Mouse (Mus musculus) heart, embryonic 10.5 days (tissue): ENCODE data around the gene Stim1. TPM values are rescaled to one million over a fixed set of nuclear protein-coding genes. Genes with fewer than 3 reads are reported as not detected.

Source experiments
- DNase-seq: peaks from one replicate; pipeline ENCODE4 v3.0.0-alpha.2; 2017; ENCODE audit warnings: low spot score
- H3K27ac ChIP-seq: fragments of 300-500 bp; sonication (generic); 2 replicates; pipeline ENCODE4 v1.5.1; 2016; ENCODE audit warnings: mild to moderate bottlenecking
- H3K27me3 ChIP-seq: fragments of 300-500 bp; sonication (generic); 2 replicates; pipeline ENCODE4 v1.6.1; 2016; ENCODE audit warnings: mild to moderate bottlenecking; ENCODE audit not compliant: poor library complexity, insufficient read depth, severe bottlenecking
- H3K36me3 ChIP-seq: fragments of 300-500 bp; sonication (generic); 2 replicates; pipeline ENCODE4 v1.6.1; 2016; ENCODE audit warnings: mild to moderate bottlenecking, moderate library complexity
- H3K4me1 ChIP-seq: fragments of 300-500 bp; sonication (generic); 2 replicates; pipeline ENCODE4 v1.6.1; 2016; ENCODE audit warnings: mild to moderate bottlenecking
- H3K4me3 ChIP-seq: fragments of 300-500 bp; sonication (generic); 2 replicates; pipeline ENCODE4 v1.5.1; 2016; ENCODE audit warnings: mild to moderate bottlenecking, moderate library complexity
- H3K9me3 ChIP-seq: fragments of 300-500 bp; sonication (generic); 2 replicates; pipeline ENCODE4 v1.6.1; 2016; ENCODE audit warnings: mild to moderate bottlenecking, moderate library complexity
- WGBS: fragments of 180-500 bp; shearing (Covaris S2); methylation state at CpG from one replicate; pipeline ENCODE4 v1.1.7; 2016; 5-methylcytosine and 5-hydroxymethylcytosine counted together
- polyA plus RNA-seq: library from polyadenylated mRNA; unstranded; fragments of >200 nt; fragmentation: Nextera tagmentation; extraction: Ambion mirVana; gene quantifications from 2 replicates; pipeline ENCODE4 v1.2.1, GENCODE M21; 2016

Stim1 gene
- polyA plus RNA-seq = 15.1 and 16.6 TPM in 2 replicates

GRCm38 (mm10) chr7:102267601-102268394, at the start of gene Stim1:
Gene Stim1 (plus strand): TSS chr7:102267806.
- peak; percentile 87 for DNase-seq
- no peaks in the 10 kb centered on the region for H3K9me3 ChIP-seq
- peaks cover 19% of the 10 kb centered on the region for H3K4me1 ChIP-seq
- WGBS = under 1% methylated on average over 64 of the region's 73 CpGs
- peaks cover 33% of the 10 kb centered on the region for H3K27me3 ChIP-seq
- peak within 1 kb of the TSS; percentile 94 for H3K4me3 ChIP-seq
- no peaks in the 10 kb centered on the region for H3K36me3 ChIP-seq
- H3K27ac ChIP-seq = peak within 1 kb of the TSS; percentile 85

DNA sequence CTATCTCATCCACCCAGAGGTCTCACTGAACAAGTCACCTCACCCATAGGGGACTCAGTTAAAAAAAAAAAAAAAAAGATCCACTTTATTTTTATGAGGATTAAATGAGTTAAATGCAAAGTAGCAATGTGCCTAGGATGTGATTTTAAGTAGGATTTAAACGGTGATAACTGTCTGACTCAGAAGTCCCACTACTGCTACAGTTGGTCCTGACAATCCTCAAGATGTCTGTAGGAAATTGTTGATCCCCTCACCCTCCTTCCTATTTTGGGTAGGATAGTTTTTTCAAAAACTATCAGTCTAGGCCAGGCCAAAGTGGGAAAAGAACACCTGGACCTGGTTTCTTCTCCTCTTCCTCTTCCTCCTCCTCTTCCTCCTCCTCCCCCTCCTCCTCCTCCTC, 45.7 kb upstream of the Stim1 start:
- H3K36me3 ChIP-seq = 0 out of 2 replicates have a peak, but pooled peaks cover 2% of the 10 kb centered on the region
- H3K27me3 ChIP-seq = no peaks in the 10 kb centered on the region
- H3K4me1 ChIP-seq = peaks cover 3% of the 10 kb centered on the region; the same call in 1 of the 2 replicates
- no peak overlapping the region for H3K27ac ChIP-seq
- no peak for DNase-seq
- peak overlapping the region; percentile 76 for H3K4me3 ChIP-seq
- WGBS = 48% methylated on average over 1 of the region's 1 CpGs
- no peaks in the 10 kb centered on the region for H3K9me3 ChIP-seq

DNA sequence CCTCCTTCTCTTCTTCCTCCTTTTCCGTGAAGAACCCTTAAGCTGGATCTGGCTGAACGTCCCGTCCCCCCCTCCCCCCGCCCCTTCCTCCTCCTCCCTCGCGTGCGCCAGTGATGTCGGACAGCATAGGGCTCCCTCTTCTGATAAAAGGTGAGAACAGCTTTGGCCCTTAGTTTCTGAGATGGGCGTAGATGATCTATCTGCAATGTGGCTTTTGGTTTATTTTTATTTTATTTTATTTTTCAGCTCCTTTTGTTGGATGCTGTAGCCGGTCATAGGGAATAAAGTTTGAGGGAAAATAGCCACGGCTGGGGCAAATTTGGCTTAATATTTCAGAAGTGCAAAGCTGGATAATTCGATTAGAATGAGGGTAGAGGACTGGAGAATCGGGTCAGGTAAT, 45.3 kb upstream of the Stim1 start:
- under 1% methylated on average over 10 of the region's 13 CpGs for WGBS
- Histone ChIP-seq H3K27me3 (no peaks in the 10 kb centered on the region), H3K36me3 (0 out of 2 replicates have a peak, but pooled peaks cover 2% of the 10 kb centered on the region), H3K4me1 (peaks cover 3% of the 10 kb centered on the region; the same call in 1 of the 2 replicates), H3K4me3 (peak overlapping the region; percentile 76), H3K9me3 (no peaks in the 10 kb centered on the region), H3K27ac (peak overlapping the region; percentile 86; the same call in 1 of the 2 replicates)
- peak; percentile 76 for DNase-seq

DNA sequence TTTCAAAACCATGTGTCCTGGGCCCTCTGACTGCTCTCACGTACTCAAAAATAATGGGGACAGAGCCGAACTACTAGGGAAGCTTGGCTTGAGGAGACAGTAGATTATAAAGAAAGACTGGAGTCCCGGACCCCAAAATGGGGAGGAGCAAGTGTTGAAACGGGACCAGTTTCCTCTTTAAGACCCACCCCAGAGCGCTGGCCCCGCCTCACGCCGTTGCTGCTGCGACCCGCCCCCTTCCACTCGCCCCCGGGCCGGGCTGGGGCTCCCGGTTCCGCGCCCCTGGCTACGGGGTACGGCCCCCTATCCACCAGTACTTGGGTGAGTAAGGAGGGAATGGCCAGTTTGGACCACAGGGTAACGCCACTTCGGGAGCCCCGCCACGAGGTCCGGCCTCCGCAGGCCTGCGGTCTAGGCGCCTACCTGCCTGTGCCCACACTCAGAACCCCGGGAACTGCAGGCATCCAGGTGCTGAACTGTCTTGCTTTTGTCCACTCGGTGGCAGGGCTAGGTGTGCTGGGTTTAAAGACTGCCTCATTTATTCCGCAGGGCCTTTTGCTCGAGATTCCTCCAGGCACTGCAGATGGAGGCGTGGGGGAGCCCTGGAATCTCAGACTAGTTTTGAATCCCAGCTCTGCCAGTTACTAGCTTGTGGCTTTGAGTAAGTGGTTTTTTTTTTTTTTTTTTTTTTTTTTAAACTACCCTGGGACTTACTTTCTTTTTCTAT, 44.6 kb upstream of the Stim1 start:
- 0 out of 2 replicates have a peak, but pooled peaks cover 3% of the 10 kb centered on the region for H3K36me3 ChIP-seq
- H3K27me3 ChIP-seq = no peaks in the 10 kb centered on the region
- H3K9me3 ChIP-seq = no peaks in the 10 kb centered on the region
- peak overlapping the region; percentile 86 for H3K27ac ChIP-seq
- H3K4me3 ChIP-seq = peak overlapping the region; percentile 76
- 2% methylated on average over 31 of the region's 31 CpGs for WGBS
- DNase-seq = peak; percentile 86
- peaks cover 3% of the 10 kb centered on the region; the same call in 1 of the 2 replicates for H3K4me1 ChIP-seq

DNA sequence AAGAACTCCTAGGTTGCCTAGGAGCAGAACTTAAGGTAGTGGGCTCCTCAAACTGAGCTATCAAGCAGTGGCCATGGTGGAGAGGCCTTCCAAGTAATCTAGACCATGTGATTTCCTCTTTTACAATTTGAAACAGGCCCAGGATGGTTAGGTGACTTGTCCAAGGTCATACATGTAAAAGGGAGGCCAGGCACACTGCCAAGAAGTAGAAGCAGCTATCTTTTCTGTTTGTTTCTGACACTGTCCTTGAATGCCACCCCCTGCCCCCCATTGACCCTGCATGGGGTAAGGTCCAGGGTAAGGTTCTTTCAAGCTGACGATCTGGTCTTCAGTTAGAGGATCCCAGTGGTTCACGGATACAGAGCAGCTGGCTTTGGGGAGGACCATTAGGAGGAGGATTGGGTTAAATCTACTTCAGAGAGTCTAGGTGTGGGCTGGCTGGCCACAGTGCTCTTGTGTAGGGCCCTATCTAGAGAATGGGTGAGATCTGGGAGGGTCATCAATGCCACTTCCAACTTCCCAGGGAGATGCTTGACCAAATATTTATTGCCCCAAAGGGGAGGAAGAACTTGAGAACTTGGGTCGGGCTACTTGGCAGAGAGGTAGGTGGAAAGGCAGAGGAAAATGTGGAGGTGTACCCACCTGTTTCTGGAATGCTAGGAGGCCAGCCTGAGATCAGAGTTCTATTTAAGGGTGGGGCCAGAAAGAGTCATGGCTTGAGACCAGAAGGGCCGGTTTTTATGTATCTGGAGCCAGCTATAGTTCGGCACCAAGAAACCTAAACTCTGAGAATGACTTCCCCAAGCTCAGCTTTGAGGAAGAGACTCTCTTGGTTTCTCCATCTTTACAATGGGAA, 43.5 kb upstream of the Stim1 start:
- Histone ChIP-seq H3K4me3 (no peak overlapping the region), H3K4me1 (peaks cover 3% of the 10 kb centered on the region; the same call in 1 of the 2 replicates), H3K36me3 (peaks cover 11% of the 10 kb centered on the region), H3K9me3 (no peaks in the 10 kb centered on the region), H3K27me3 (no peaks in the 10 kb centered on the region), H3K27ac (no peak overlapping the region)
- DNase-seq = peak; percentile 36
- 83% methylated on average over 5 of the region's 5 CpGs for WGBS

GRCm38 (mm10) chr7:102226051-102226450, 41.6 kb upstream of the Stim1 start:
- peak; percentile 62 for DNase-seq
- no peaks in the 10 kb centered on the region for H3K9me3 ChIP-seq
- no peak overlapping the region for H3K4me3 ChIP-seq
- WGBS = 87% methylated on average over 6 of the region's 6 CpGs
- H3K27me3 ChIP-seq = no peaks in the 10 kb centered on the region
- peaks cover 21% of the 10 kb centered on the region for H3K36me3 ChIP-seq
- no peak overlapping the region for H3K27ac ChIP-seq
- peaks cover 3% of the 10 kb centered on the region; the same call in 1 of the 2 replicates for H3K4me1 ChIP-seq

GRCm38 (mm10) chr7:102228049-102228670, 39.4 kb upstream of the Stim1 start:
- Histone ChIP-seq H3K9me3 (no peaks in the 10 kb centered on the region), H3K4me1 (no peaks in the 10 kb centered on the region; the same call in 1 of the 2 replicates), H3K36me3 (peaks cover 25% of the 10 kb centered on the region)

GRCm38 (mm10) chr7:102229814-102230213, 37.8 kb upstream of the Stim1 start:
- Histone ChIP-seq H3K4me1 (no peaks in the 10 kb centered on the region; the same call in 1 of the 2 replicates), H3K4me3 (no peak overlapping the region), H3K9me3 (no peaks in the 10 kb centered on the region), H3K36me3 (peaks cover 34% of the 10 kb centered on the region), H3K27me3 (no peaks in the 10 kb centered on the region), H3K27ac (no peak overlapping the region)
- 92% methylated on average over 6 of the region's 6 CpGs for WGBS
- DNase-seq = peak; percentile 50

More at GRCm38 (mm10) chr7:102228049-102228670, 39.4 kb upstream of the Stim1 start:
- 84% methylated on average over 4 of the region's 4 CpGs for WGBS
- Histone ChIP-seq H3K27ac (no peak overlapping the region), H3K27me3 (no peaks in the 10 kb centered on the region), H3K4me3 (no peak overlapping the region)
- peak; percentile 52 for DNase-seq

- peaks cover 59% of the 10 kb centered on the region for H3K36me3 ChIP-seq
- WGBS = 80% methylated on average over 4 of the region's 4 CpGs
These were observed 34.5 kb upstream of the Stim1 start for GRCm38 (mm10) chr7:102233059-102233458.

DNA sequence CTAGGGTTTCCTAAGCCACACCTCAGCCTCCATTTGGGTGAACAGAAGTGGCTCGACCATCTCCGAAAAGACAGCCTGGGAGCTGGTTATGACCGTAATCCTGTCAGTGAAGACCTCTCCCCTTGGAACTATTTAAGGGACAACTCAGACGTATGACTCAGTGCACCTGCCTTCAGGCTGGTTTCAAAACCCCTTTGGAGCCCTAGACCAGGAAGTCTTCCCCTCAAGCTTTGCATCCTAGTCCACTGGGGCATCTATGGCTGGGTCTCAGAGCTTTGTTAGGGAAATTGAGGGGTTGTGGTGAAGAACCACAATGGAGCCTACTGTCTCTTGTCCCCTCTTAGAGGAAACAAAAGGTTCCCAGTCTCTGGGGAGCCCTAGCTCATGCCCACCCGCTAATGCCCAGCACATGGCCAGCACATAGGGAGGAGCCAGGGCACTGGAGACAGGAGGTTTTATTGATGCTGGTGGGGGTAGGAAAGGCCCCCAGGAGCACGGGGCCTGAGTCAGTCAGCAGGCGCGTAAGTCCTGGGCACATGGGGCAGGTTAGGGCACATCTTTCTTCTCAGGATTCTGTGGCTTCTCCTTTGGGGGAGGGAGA, 28.8 kb upstream of the Stim1 start:
- Histone ChIP-seq H3K4me1 (peaks cover 22% of the 10 kb centered on the region), H3K27me3 (no peaks in the 10 kb centered on the region), H3K36me3 (peaks cover 72% of the 10 kb centered on the region), H3K27ac (no peak overlapping the region), H3K9me3 (no peaks in the 10 kb centered on the region), H3K4me3 (no peak overlapping the region)
- WGBS = 92% methylated on average over 8 of the region's 8 CpGs
- DNase-seq = no peak

More at GRCm38 (mm10) chr7:102233059-102233458, 34.5 kb upstream of the Stim1 start:
- Histone ChIP-seq H3K4me1 (no peaks in the 10 kb centered on the region), H3K9me3 (no peaks in the 10 kb centered on the region), H3K27me3 (no peaks in the 10 kb centered on the region), H3K4me3 (no peak overlapping the region), H3K27ac (no peak overlapping the region)
- no peak for DNase-seq

DNA sequence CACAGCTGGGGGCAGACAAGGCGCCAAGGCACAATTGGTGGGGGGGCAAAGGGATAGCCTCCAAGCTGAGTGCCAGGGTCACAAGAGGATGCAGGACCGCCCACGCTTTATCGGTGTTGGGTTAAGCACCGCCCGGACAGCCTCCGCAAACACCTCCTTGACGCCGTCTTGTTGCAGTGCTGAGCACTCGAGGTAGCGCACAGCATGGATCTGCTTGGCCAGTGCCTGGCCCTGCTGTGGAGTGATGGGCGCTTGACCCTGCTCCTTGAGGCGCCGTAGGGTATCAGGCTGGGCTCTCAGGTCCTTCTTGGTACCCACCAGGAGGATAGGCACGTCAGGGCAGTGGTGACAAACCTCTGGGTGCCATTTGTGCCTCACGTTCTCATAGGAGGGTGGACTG, 28.0 kb upstream of the Stim1 start:
- Histone ChIP-seq H3K4me3 (no peak overlapping the region), H3K9me3 (no peaks in the 10 kb centered on the region), H3K4me1 (peaks cover 30% of the 10 kb centered on the region), H3K27me3 (no peaks in the 10 kb centered on the region), H3K27ac (no peak overlapping the region), H3K36me3 (peaks cover 64% of the 10 kb centered on the region)
- DNase-seq = no peak
- WGBS = 82% methylated on average over 16 of the region's 16 CpGs
